Mouse (Mus musculus) CH12.LX (cell line): ENCODE results near the gene Psg20. TPM values are rescaled to one million over a fixed set of nuclear protein-coding genes. Genes with fewer than 3 reads are reported as not detected.
"Not testable (repeated sequence)": the region's sequence is repeated elsewhere in the genome, so short reads cannot be mapped to it uniquely, and the experiment has no call there.

Source experiments
- DNase-seq: peaks from one replicate; pipeline ENCODE4 v3.0.0-alpha.2; 2013; ENCODE audit errors: extremely low read depth
- H3K27ac ChIP-seq: 2 replicates; pipeline ENCODE4 v1.5.1; 2012; ENCODE audit warnings: low read depth, mild to moderate bottlenecking, control low read depth, moderate library complexity; ENCODE audit not compliant: insufficient read depth
- H3K27me3 ChIP-seq: replicated peaks from 2 replicates; pipeline ENCODE3; 2012; ENCODE audit warnings: inconsistent platforms
- H3K36me3 ChIP-seq, 2 experiments: replicated peaks in 1 of 2; 2 replicates each; pipeline versions ENCODE3 to v1.6.1; 2012; ENCODE audit warnings: inconsistent platforms in 1 of 2, low read length in 1 of 2, mild to moderate bottlenecking in 1 of 2, mixed read lengths in 1 of 2, moderate library complexity in 1 of 2; ENCODE audit not compliant: control insufficient read depth in 1 of 2, insufficient read depth in 1 of 2
- H3K4me1 ChIP-seq, 2 experiments: 2 replicates each; pipeline ENCODE4 v1.6.1; 2012; ENCODE audit warnings: inconsistent platforms in 1 of 2, moderate library complexity in 1 of 2; ENCODE audit not compliant: insufficient read depth in 2 of 2, control insufficient read depth in 1 of 2
- H3K4me2 ChIP-seq: 2 replicates; pipeline ENCODE4 v1.6.1; 2012; ENCODE audit warnings: low read depth, mild to moderate bottlenecking, control low read depth; ENCODE audit not compliant: poor library complexity, insufficient read depth, severe bottlenecking
- H3K4me3 ChIP-seq, 3 experiments: fragments of 150-350 bp in 1 of 3; sonication (generic) in 1 of 3; replicated peaks in 1 of 3; 2 replicates each; pipeline versions ENCODE3 to v1.5.1; 2011 to 2012; ENCODE audit warnings: low read depth in 2 of 3, low read length in 2 of 3, mild to moderate bottlenecking in 2 of 3, moderate library complexity in 2 of 3, control low read depth in 1 of 3, improper control_type of control experiment in 1 of 3, inconsistent platforms in 1 of 3, mixed read lengths in 1 of 3; ENCODE audit not compliant: poor library complexity in 1 of 3
- H3K79me2 ChIP-seq: replicated peaks from 2 replicates; pipeline ENCODE4 v1.6.1; 2012; ENCODE audit warnings: mild to moderate bottlenecking, moderate library complexity; ENCODE audit not compliant: control insufficient read depth, poor library complexity, insufficient read depth, severe bottlenecking; ENCODE audit errors: extremely low read depth
- H3K9ac ChIP-seq: 2 replicates; pipeline ENCODE4 v1.6.1; 2012; ENCODE audit warnings: low read depth, mild to moderate bottlenecking, control low read depth, moderate library complexity; ENCODE audit not compliant: insufficient read depth
- H3K9me3 ChIP-seq: replicated peaks from 2 replicates; pipeline ENCODE3; 2012; ENCODE audit warnings: low read length, inconsistent platforms, mixed read lengths
- BHLHE40 ChIP-seq: IDR thresholded peaks from 2 replicates; pipeline ENCODE4 v1.6.1; 2011; ENCODE audit warnings: mild to moderate bottlenecking, low read depth, low read length, improper control_type of control experiment
- CHD1 ChIP-seq: IDR thresholded peaks from 2 replicates; pipeline ENCODE4 v1.6.1; 2012; ENCODE audit warnings: low read depth, low read length, improper control_type of control experiment, inconsistent platforms
- CTCF ChIP-seq, 2 experiments: IDR thresholded peaks in 1 of 2; conservative IDR thresholded peaks in 1 of 2; 2 replicates each; pipeline ENCODE4 v1.5.1; 2011 to 2012; ENCODE audit warnings: low read depth in 2 of 2, low read length in 2 of 2, improper control_type of control experiment in 1 of 2, inconsistent platforms in 1 of 2, mild to moderate bottlenecking in 1 of 2, moderate library complexity in 1 of 2
- E2F4 ChIP-seq: IDR thresholded peaks from 2 replicates; pipeline ENCODE4 v1.6.1; 2011; ENCODE audit warnings: low read depth, low read length, improper control_type of control experiment; ENCODE audit not compliant: insufficient replicate concordance
- ELF1 ChIP-seq: IDR thresholded peaks from 2 replicates; pipeline ENCODE4 v1.6.1; 2014; ENCODE audit warnings: low read depth, mild to moderate bottlenecking, inconsistent platforms, low read length, improper control_type of control experiment
- GABPA ChIP-seq: IDR thresholded peaks from 2 replicates; pipeline ENCODE4 v1.6.1; 2012; ENCODE audit warnings: low read depth, low read length, improper control_type of control experiment, inconsistent platforms; ENCODE audit not compliant: insufficient replicate concordance
- HCFC1 ChIP-seq: IDR thresholded peaks from 2 replicates; pipeline ENCODE4 v1.6.1; 2012; ENCODE audit warnings: low read depth, mild to moderate bottlenecking, inconsistent platforms, low read length, improper control_type of control experiment
- JUN ChIP-seq: IDR thresholded peaks from 2 replicates; pipeline ENCODE4 v1.6.1; 2011; ENCODE audit warnings: low read depth, mild to moderate bottlenecking, low read length, improper control_type of control experiment, moderate library complexity; ENCODE audit not compliant: insufficient read depth
- MAFK ChIP-seq: IDR thresholded peaks from 2 replicates; pipeline ENCODE4 v1.6.1; 2011; ENCODE audit warnings: low read length, improper control_type of control experiment; ENCODE audit not compliant: insufficient replicate concordance
- MXI1 ChIP-seq: IDR thresholded peaks from 2 replicates; pipeline ENCODE4 v1.6.1; 2011; ENCODE audit warnings: mild to moderate bottlenecking, low read depth, low read length, improper control_type of control experiment
- MYC ChIP-seq: IDR thresholded peaks from 2 replicates; pipeline ENCODE4 v1.6.1; 2011; ENCODE audit warnings: low read depth, mild to moderate bottlenecking, improper control_type of control experiment, low read length
- NELFE ChIP-seq: IDR thresholded peaks from 2 replicates; pipeline ENCODE4 v1.6.1; 2011; ENCODE audit warnings: low read depth, low read length, improper control_type of control experiment
- NRF1 ChIP-seq: IDR thresholded peaks from 2 replicates; pipeline ENCODE4 v1.6.1; 2014; ENCODE audit warnings: low read depth, mild to moderate bottlenecking, inconsistent platforms, low read length, improper control_type of control experiment, moderate library complexity
- POLR2A ChIP-seq: IDR thresholded peaks from 2 replicates; pipeline ENCODE4 v1.6.1; 2011; ENCODE audit warnings: low read depth, mild to moderate bottlenecking, improper control_type of control experiment, low read length
- RAD21 ChIP-seq: IDR thresholded peaks from 2 replicates; pipeline ENCODE4 v1.6.1; 2011; ENCODE audit warnings: low read depth, mild to moderate bottlenecking, low read length, improper control_type of control experiment, moderate library complexity
- RCOR1 ChIP-seq: conservative IDR thresholded peaks from 2 replicates; pipeline ENCODE4 v1.6.1; 2012; ENCODE audit warnings: low read depth, mild to moderate bottlenecking, inconsistent platforms, low read length, improper control_type of control experiment
- SMC3 ChIP-seq: IDR thresholded peaks from 2 replicates; pipeline ENCODE4 v1.6.1; 2011; ENCODE audit warnings: low read depth, low read length, improper control_type of control experiment
- TBP ChIP-seq: conservative IDR thresholded peaks from 2 replicates; pipeline ENCODE4 v1.6.1; 2011; ENCODE audit warnings: low read depth, low read length, improper control_type of control experiment
- TCF12 ChIP-seq: IDR thresholded peaks from 2 replicates; pipeline ENCODE4 v1.6.1; 2014; ENCODE audit warnings: low read depth, mild to moderate bottlenecking, inconsistent platforms, low read length, improper control_type of control experiment
- UBTF ChIP-seq: IDR thresholded peaks from 2 replicates; pipeline ENCODE4 v1.6.1; 2012; ENCODE audit warnings: low read depth, mild to moderate bottlenecking, inconsistent platforms, low read length, improper control_type of control experiment, moderate library complexity
- USF1 ChIP-seq: IDR thresholded peaks from 2 replicates; pipeline ENCODE4 v1.6.1; 2014; ENCODE audit warnings: low read depth, mild to moderate bottlenecking, inconsistent platforms, low read length, improper control_type of control experiment
- ZC3H11A ChIP-seq: IDR thresholded peaks from 2 replicates; pipeline ENCODE4 v1.6.1; 2012; ENCODE audit warnings: low read depth, mild to moderate bottlenecking, inconsistent platforms, low read length, improper control_type of control experiment
- ZKSCAN1 ChIP-seq: IDR thresholded peaks from 2 replicates; pipeline ENCODE4 v1.6.1; 2012; ENCODE audit warnings: low read depth, inconsistent platforms, low read length, improper control_type of control experiment, borderline replicate concordance
- ZMIZ1 ChIP-seq: IDR thresholded peaks from 2 replicates; pipeline ENCODE4 v1.6.1; 2012; ENCODE audit warnings: low read depth, mild to moderate bottlenecking, inconsistent platforms, low read length, improper control_type of control experiment
- dilution Hi-C: fragments of 300-500 bp; cut with MboI; formaldehyde crosslinking; loops from 2 replicates; pipeline ENCODE4 v1.14.3; 2020; ENCODE audit warnings: low sequenced_read_pairs; ENCODE audit not compliant: extremely low pct_unique_long_range_greater_than_20kb, extremely low pct_ligation_motif_present
- in situ Hi-C: fragments of 300-500 bp; cut with MboI; formaldehyde crosslinking; loops from 3 replicates; pipeline ENCODE4 v1.14.3; 2019; ENCODE audit warnings: low sequenced_read_pairs, low pct_ligation_motif_present, low pct_unique_long_range_greater_than_20kb, mixed read lengths
- polyA plus RNA-seq: library from polyadenylated mRNA; unstranded; fragments of >175 nt; gene quantifications from 2 replicates; pipeline ENCODE4 v1.2.1, GENCODE M21; 2012; ENCODE audit warnings: low read depth; ENCODE audit not compliant: insufficient read length
- total RNA-seq, 2 experiments: library from RNA; depleted of rRNA; stranded (reverse); fragments of 300-350 nt in 1 of 2; fragments of >200 nt in 1 of 2; gene quantifications; 2 replicates each; pipeline ENCODE4 v1.2.3; 2012 to 2014

Psg20 gene
- total and polyA plus RNA-seq, 3 experiments, result not detected

DNA sequence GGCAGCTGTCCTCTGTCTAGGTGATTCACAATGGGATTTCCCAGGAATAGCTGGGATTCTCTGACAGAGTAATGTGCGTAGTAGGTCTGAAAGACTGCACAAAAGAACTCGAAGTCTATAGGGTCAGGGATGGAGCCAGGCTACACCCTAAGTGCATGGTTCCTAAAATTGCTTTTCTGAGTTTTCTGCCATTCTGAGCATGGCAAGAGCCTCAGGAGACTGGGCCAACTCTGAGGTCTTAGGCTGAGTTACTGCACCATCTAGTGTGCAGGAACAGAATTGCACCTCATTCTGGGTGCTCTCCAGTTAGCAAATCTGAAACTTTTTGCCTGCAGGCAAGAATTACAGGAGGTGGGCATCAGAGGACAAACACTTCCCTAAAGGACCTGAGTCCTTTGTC is 6.2 kb downstream of the Psg20 start:
- dilution Hi-C loops, result no loop called here
- no peak overlapping the region for H3K4me2 ChIP-seq
- TF ChIP-seq MAFK (no peak), CTCF (conservative IDR thresholded peaks at IDR 0.05 in 1 of 2, IDR thresholded peaks at IDR 0.05 in 1 of 2; ENCODE audit: low read depth in 2 of 2, low read length in 2 of 2) (peak; percentile 56 to 78), ELF1 (no peak), USF1 (no peak), CHD1 (no peak), RCOR1 (no peak), MYC (no peak), ZMIZ1 (no peak), ZKSCAN1 (no peak), TCF12 (no peak), NELFE (no peak), E2F4 (no peak), SMC3 (peak; percentile 53), NRF1 (no peak), HCFC1 (no peak), BHLHE40 (no peak), UBTF (no peak), POLR2A (no peak), JUN (no peak), TBP (no peak), ZC3H11A (no peak), GABPA (no peak), MXI1 (no peak), RAD21 (peak; percentile 81)
- H3K27me3 ChIP-seq, result peaks cover 29% of the 10 kb centered on the region
- no peak overlapping the region for H3K9ac ChIP-seq
- DNase-seq, result peak; percentile 31
- no peak overlapping the region for H3K4me3 ChIP-seq
- no peak overlapping the region for H3K27ac ChIP-seq
- in situ Hi-C loops, result no loop called here
- no peaks in the 10 kb centered on the region for H3K79me2 ChIP-seq
- no peaks in the 10 kb centered on the region for H3K36me3 ChIP-seq
- no peaks in the 10 kb centered on the region for H3K4me1 ChIP-seq
- H3K9me3 ChIP-seq, result no peaks in the 10 kb centered on the region

DNA sequence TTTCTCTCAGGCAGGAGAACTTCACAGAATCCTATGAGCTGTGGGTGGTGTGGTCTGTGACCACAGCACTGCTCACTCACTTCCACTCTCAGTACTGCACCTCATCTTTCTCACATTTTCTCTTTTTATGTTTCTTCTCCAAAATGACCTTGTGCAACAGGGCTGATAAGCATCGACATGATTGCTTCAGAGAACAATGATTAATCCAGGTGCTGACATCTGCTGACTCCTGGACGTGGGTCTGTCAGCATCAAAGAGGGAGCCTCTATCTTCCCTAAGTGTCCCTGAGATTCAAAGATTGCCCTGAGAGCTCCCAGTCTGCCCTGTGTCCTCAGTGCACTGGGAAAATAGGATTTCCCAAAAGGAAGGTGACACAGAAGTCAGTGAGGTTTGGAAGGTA is 29.4 kb downstream of the Psg20 start, which contains the start of gene Psg21:
Gene Psg21 (minus strand): TSS at position 101 of the 400 bp plus-strand sequence.
- H3K4me3 ChIP-seq, result not testable (repeated sequence)

GRCm38 (mm10) chr7:18626921-18627320 is 59.1 kb downstream of the Psg20 start:
- dilution Hi-C loops, H3K36me3 ChIP-seq, H3K4me2 ChIP-seq, in situ Hi-C loops, H3K79me2 ChIP-seq, H3K9me3 ChIP-seq, H3K4me3 ChIP-seq, H3K27me3 ChIP-seq, H3K9ac ChIP-seq, H3K27ac ChIP-seq, H3K4me1 ChIP-seq: not testable (repeated sequence)
- DNase-seq, result peak; percentile 1

More for the DNA sequence above, 29.4 kb downstream of the Psg20 start, which contains the start of gene Psg21:
- DNase-seq, H3K79me2 ChIP-seq, H3K36me3 ChIP-seq, H3K9me3 ChIP-seq, H3K4me2 ChIP-seq, dilution Hi-C loops, H3K4me1 ChIP-seq, in situ Hi-C loops, H3K27ac ChIP-seq, H3K9ac ChIP-seq: not testable (repeated sequence)
- peaks cover 10% of the 10 kb centered on the region for H3K27me3 ChIP-seq
